Mouse (Mus musculus) megakaryocyte-erythroid progenitor cell, adult 5-6 weeks (primary cell): Measurements from ENCODE around the gene Ptk6. TPM values are rescaled to one million over a fixed set of nuclear protein-coding genes. Genes with fewer than 3 reads are reported as not detected.

ENCODE experiments used
- ATAC-seq: replicated peaks from 2 replicates; pipeline ENCODE4 v1.8.0; 2016; ENCODE audit warnings: mild to moderate bottlenecking, inconsistent platforms; ENCODE audit not compliant: severe bottlenecking, poor library complexity, low FRiP score, low TSS enrichment
- total RNA-seq, 2 experiments: library from RNA; stranded (forward) in 1 of 2; stranded (reverse) in 1 of 2; fragments of 200-1000, 215-1000 nt in 1 of 2; fragments of >200 nt in 1 of 2; fragmentation: Nextera tagmentation in 1 of 2; gene quantifications; 2 replicates each; pipeline ENCODE4 v1.2.3; 2014 to 2017

The Ptk6 gene
- total RNA-seq (2014; fragmentation: Nextera tagmentation) (not detected in 2 replicates), total RNA-seq (2017) (not detected in 2 replicates)

- no peak for ATAC-seq
Measured at GRCm38 (mm10) chr2:181202422-181202821, at the start of gene Ptk6. Gene Ptk6, minus strand, starts transcription at chr2:181202789.

- ATAC-seq, result no peak
Measured at GRCm38 (mm10) chr2:181251841-181252240, 49.3 kb upstream of the Ptk6 start.

GRCm38 (mm10) chr2:181249217-181249616, 46.6 kb upstream of the Ptk6 start:
- ATAC-seq, result no peak

GRCm38 (mm10) chr2:181245031-181245430, 42.4 kb upstream of the Ptk6 start:
- ATAC-seq, result no peak

GRCm38 (mm10) chr2:181243706-181244394, 41.3 kb upstream of the Ptk6 start:
- peak; percentile 72 for ATAC-seq

- ATAC-seq, result no peak
Measured at GRCm38 (mm10) chr2:181242314-181242665, 39.7 kb upstream of the Ptk6 start.

GRCm38 (mm10) chr2:181241602-181242313, 39.2 kb upstream of the Ptk6 start, which contains the start of gene Helz2:
Gene Helz2, minus strand, starts transcription at chr2:181242027.
- ATAC-seq, result peak; percentile 80

- no peak for ATAC-seq
Measured at GRCm38 (mm10) chr2:181240806-181241440, 38.3 kb upstream of the Ptk6 start.

GRCm38 (mm10) chr2:181239261-181239660, 36.7 kb upstream of the Ptk6 start:
- no peak for ATAC-seq

GRCm38 (mm10) chr2:181238861-181239260, 36.3 kb upstream of the Ptk6 start:
- ATAC-seq, result no peak

GRCm38 (mm10) chr2:181238091-181238610, 35.6 kb upstream of the Ptk6 start:
- no peak for ATAC-seq

- no peak for ATAC-seq
Measured at GRCm38 (mm10) chr2:181237251-181238014, 34.8 kb upstream of the Ptk6 start.

GRCm38 (mm10) chr2:181235681-181236566, 33.3 kb upstream of the Ptk6 start:
- no peak for ATAC-seq

GRCm38 (mm10) chr2:181234680-181235079, 32.1 kb upstream of the Ptk6 start:
- ATAC-seq, result no peak

GRCm38 (mm10) chr2:181233443-181233842, 30.9 kb upstream of the Ptk6 start:
- ATAC-seq, result no peak

- ATAC-seq, result no peak
Measured at GRCm38 (mm10) chr2:181231171-181231570, 28.6 kb upstream of the Ptk6 start.

- no peak for ATAC-seq
Measured at GRCm38 (mm10) chr2:181228335-181228734, 25.7 kb upstream of the Ptk6 start.

GRCm38 (mm10) chr2:181227122-181227521, 24.5 kb upstream of the Ptk6 start:
- ATAC-seq, result no peak

GRCm38 (mm10) chr2:181224994-181225393, 22.4 kb upstream of the Ptk6 start:
- ATAC-seq, result no peak
